Mouse (Mus musculus) forebrain, postnatal 0 days (tissue): ENCODE data around the gene Galnt9. TPM values are rescaled to one million over a fixed set of nuclear protein-coding genes. Genes with fewer than 3 reads are reported as not detected.

Experiments used
- ATAC-seq: fragments of 200-750 bp; cut with Nextera tagmentation; 2 replicates; pipeline ENCODE4 v1.8.0; 2017; ENCODE audit warnings: mild to moderate bottlenecking, moderate library complexity
- DNase-seq: peaks from one replicate; pipeline ENCODE4 v3.0.0-alpha.2; 2015
- H3K27ac ChIP-seq: fragments of 300-500 bp; sonication (generic); 2 replicates; pipeline ENCODE4 v1.5.1; 2014; ENCODE audit warnings: low read depth, mild to moderate bottlenecking, antibody characterized with exemption, low read length, moderate library complexity, mixed read lengths
- H3K27me3 ChIP-seq: fragments of 300-500 bp; sonication (generic); 2 replicates; pipeline ENCODE4 v1.6.1; 2014; ENCODE audit warnings: mild to moderate bottlenecking, low read length, mixed read lengths; ENCODE audit not compliant: insufficient read depth
- H3K36me3 ChIP-seq: fragments of 300-500 bp; sonication (generic); 2 replicates; pipeline ENCODE4 v1.6.1; 2014; ENCODE audit warnings: mild to moderate bottlenecking, moderate library complexity; ENCODE audit not compliant: insufficient read depth
- H3K4me1 ChIP-seq: fragments of 300-500 bp; sonication (generic); 2 replicates; pipeline ENCODE4 v1.6.1; 2014; ENCODE audit warnings: antibody characterized with exemption; ENCODE audit not compliant: insufficient read depth
- H3K4me2 ChIP-seq: fragments of 300-500 bp; sonication (generic); 2 replicates; pipeline ENCODE4 v1.6.1; 2014; ENCODE audit warnings: low read depth, mild to moderate bottlenecking, moderate library complexity
- H3K4me3 ChIP-seq: fragments of 300-500 bp; sonication (generic); 2 replicates; pipeline ENCODE4 v1.5.1; 2014; ENCODE audit warnings: low read depth, low read length, mixed read lengths
- H3K9ac ChIP-seq: fragments of 300-500 bp; sonication (generic); 2 replicates; pipeline ENCODE4 v1.6.1; 2014; ENCODE audit warnings: mild to moderate bottlenecking
- H3K9me3 ChIP-seq: fragments of 300-500 bp; sonication (generic); 2 replicates; pipeline ENCODE4 v1.6.1; 2016; ENCODE audit warnings: low read length
- CTCF ChIP-seq: sonication (generic); IDR thresholded peaks from 2 replicates; pipeline ENCODE4 v1.5.1; 2016; ENCODE audit warnings: antibody characterized with exemption, control low read depth, low read depth
- WGBS: fragments of 180-500 bp; shearing (Covaris S2); extraction: QIAGEN DNeasy Blood & Tissue Kit; methylation state at CpG from one replicate; pipeline ENCODE4 v1.1.7; 2014; 5-methylcytosine and 5-hydroxymethylcytosine counted together
- polyA plus RNA-seq: library from polyadenylated mRNA; unstranded; fragments of >200 nt; fragmentation: Nextera tagmentation; extraction: Ambion mirVana; gene quantifications from 2 replicates; pipeline ENCODE4 v1.2.1, GENCODE M21; 2015
- total RNA-seq: library from RNA; depleted of rRNA; stranded (reverse); fragments of >200 nt; gene quantifications from 2 replicates; pipeline ENCODE4 v1.2.3, GENCODE M21; 2014

Gene Galnt9
- total and polyA plus RNA-seq, 2 experiments from 2014 or later = 21.2 to 29.3 TPM

GRCm38 (mm10) chr5:110596086-110596780 lies 52.1 kb downstream of the Galnt9 start:
- Histone ChIP-seq H3K4me2 (no peak overlapping the region), H3K27me3 (no peaks in the 10 kb centered on the region; the same call in 1 of the 2 replicates), H3K9me3 (no peaks in the 10 kb centered on the region), H3K4me1 (peaks cover 5% of the 10 kb centered on the region; the same call in 1 of the 2 replicates), H3K9ac (no peak overlapping the region), H3K4me3 (no peak overlapping the region), H3K27ac (no peak overlapping the region), H3K36me3 (0 out of 2 replicates have a peak, but pooled peaks cover 3% of the 10 kb centered on the region)
- no peak for TF ChIP-seq CTCF
- ATAC-seq (no peak), DNase-seq (no peak)
- 91% methylated on average over 15 of the region's 15 CpGs for whole genome bisulfite sequencing

DNA sequence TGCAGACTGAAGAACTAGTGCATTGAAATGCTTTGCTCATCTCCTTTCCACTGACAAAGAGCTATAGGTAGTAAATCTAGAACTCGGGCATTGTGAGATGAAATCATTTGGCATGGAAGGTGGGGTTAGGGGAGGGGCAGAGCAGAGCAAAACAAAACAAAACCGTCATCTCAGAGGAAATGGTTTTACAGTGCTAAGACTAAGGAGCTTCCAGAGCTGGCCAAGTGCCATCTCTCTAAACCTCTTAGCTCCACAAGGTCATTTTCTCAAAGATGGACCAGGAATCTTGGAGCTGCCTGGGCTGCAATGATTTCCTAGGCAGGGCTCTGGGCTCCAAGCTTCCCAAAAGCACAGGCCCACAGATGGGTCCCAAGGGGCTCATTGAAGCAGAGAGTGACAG lies 53.3 kb downstream of the Galnt9 start:
- Histone ChIP-seq H3K27ac (no peak overlapping the region), H3K4me1 (peaks cover 5% of the 10 kb centered on the region; the same call in 1 of the 2 replicates), H3K9me3 (no peaks in the 10 kb centered on the region), H3K9ac (no peak overlapping the region), H3K4me2 (no peak overlapping the region), H3K36me3 (peaks cover 4% of the 10 kb centered on the region; the same call in 1 of the 2 replicates), H3K4me3 (no peak overlapping the region), H3K27me3 (no peaks in the 10 kb centered on the region; the same call in 1 of the 2 replicates)
- ATAC-seq (no peak), DNase-seq (no peak)
- 47% methylated on average over 2 of the region's 2 CpGs for WGBS
- TF ChIP-seq CTCF = no peak

DNA sequence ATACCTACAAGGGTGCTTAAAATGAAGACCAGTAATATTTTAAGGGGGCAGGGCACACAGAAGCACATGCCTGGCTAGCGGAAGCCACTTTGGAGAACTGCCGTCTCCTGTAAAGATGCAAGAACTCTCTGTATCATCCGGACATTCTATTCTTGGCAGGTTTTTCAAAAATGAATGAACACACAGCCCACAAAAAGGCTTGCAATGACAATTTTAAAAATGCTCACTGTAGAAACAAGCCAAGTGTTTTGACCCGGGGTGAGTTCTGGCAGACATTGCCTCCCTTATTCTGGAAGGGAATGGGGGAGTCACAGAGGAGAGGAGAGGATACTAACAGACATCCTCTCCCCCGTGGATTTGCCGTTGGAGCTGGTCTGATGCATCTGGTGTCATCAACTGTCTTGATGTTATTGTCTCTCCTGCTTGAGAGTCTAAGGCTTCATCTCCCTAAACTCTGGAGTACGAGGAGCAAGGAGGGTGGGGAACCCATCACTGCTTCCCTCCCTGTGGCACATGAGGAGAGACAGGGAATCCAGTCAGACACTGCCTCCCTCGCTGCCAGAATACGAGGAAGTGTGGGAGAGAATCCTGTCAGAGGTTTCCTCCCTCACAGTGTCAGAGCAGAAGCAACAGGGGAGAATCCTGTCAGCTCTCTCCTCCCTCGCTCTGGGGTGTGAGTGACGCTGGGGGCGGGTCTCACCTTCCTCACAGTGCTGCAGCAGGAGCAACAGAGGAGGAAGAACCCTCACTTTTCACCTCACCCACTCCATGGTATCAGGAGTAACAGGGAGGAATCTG lies 54.3 kb downstream of the Galnt9 start:
- H3K9ac ChIP-seq = no peak overlapping the region
- H3K27ac ChIP-seq = no peak overlapping the region
- no peaks in the 10 kb centered on the region for H3K9me3 ChIP-seq
- peaks cover 5% of the 10 kb centered on the region; the same call in 1 of the 2 replicates for H3K4me1 ChIP-seq
- WGBS = 22% methylated on average over 12 of the region's 12 CpGs
- no peak for TF ChIP-seq CTCF
- H3K4me3 ChIP-seq = no peak overlapping the region
- DNase-seq = peak; percentile 58
- H3K4me2 ChIP-seq = no peak overlapping the region
- ATAC-seq = peak; percentile 94
- peaks cover 9% of the 10 kb centered on the region; the same call in 1 of the 2 replicates for H3K36me3 ChIP-seq
- H3K27me3 ChIP-seq = no peaks in the 10 kb centered on the region; the same call in 1 of the 2 replicates

DNA sequence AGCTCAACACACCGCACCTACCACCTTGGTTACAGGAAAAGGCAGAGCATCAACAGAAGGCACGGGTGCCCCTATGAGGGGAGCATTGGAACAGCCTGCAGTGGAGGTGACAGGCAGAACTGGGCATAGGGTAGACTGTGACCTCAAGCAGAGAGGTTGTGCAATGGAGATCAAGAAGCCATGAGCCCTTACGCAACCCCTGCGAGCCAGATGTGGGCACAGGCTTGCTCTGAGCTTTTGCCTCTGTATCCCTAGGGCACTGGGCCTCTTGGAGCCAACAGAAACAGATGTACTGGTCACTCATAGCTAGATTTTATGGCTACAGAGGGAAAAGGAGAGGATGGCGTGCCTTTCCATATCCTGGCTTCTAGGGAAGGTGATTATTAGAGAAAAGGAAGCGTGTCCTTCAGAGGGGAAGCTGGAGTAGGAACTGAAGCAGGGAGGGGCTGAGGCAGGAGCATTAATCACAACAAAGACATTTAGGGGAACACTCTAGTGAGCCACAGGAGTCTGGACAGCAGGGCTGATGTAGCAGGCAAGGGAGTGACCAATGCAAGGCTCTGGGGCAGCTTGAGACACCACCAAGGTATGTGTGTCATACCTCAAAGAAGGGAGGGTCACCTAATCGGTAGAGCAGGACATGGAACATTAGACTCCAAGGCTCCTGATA lies 59.0 kb downstream of the Galnt9 start:
- TF ChIP-seq CTCF = no peak
- Histone ChIP-seq H3K9ac (no peak overlapping the region), H3K27me3 (no peaks in the 10 kb centered on the region), H3K9me3 (no peaks in the 10 kb centered on the region), H3K4me2 (no peak overlapping the region), H3K4me1 (peaks cover 4% of the 10 kb centered on the region; the same call in 1 of the 2 replicates), H3K36me3 (peaks cover 9% of the 10 kb centered on the region), H3K27ac (no peak overlapping the region), H3K4me3 (no peak overlapping the region)
- WGBS = 90% methylated on average over 7 of the region's 7 CpGs
- ATAC-seq (no peak), DNase-seq (no peak)

DNA sequence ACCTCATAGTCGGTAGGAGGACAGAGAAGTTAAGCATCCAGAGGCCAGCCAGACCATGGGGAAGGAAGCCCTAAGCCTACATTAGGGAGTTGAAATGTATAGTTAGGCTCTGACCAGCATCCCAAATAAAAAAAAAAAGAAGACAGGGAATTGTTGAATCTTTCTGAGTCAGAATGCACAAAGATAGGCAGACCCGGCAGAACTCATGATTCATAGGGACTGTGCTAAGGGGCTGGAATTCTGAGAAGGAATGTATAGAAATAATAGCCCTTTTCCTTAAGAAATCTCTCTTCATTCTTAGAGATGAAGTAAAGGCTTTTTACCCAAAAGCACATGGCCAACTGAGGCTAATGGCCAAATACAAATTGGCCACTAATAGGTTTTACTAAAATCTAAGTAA lies 60.2 kb downstream of the Galnt9 start:
- WGBS = 84% methylated on average over 2 of the region's 2 CpGs
- Histone ChIP-seq H3K9ac (no peak overlapping the region), H3K27ac (no peak overlapping the region), H3K36me3 (peaks cover 9% of the 10 kb centered on the region), H3K4me2 (no peak overlapping the region), H3K4me3 (no peak overlapping the region), H3K9me3 (no peaks in the 10 kb centered on the region), H3K4me1 (no peaks in the 10 kb centered on the region), H3K27me3 (no peaks in the 10 kb centered on the region)
- TF ChIP-seq CTCF = no peak
- DNase-seq = no peak
- ATAC-seq = no peak

GRCm38 (mm10) chr5:110605531-110606221 lies 61.5 kb downstream of the Galnt9 start:
- Histone ChIP-seq H3K36me3 (peaks cover 9% of the 10 kb centered on the region), H3K27ac (no peak overlapping the region), H3K4me2 (no peak overlapping the region), H3K9me3 (no peaks in the 10 kb centered on the region), H3K9ac (no peak overlapping the region), H3K4me1 (no peaks in the 10 kb centered on the region), H3K4me3 (no peak overlapping the region), H3K27me3 (no peaks in the 10 kb centered on the region)
- WGBS = 56% methylated on average over 5 of the region's 5 CpGs
- no peak for TF ChIP-seq CTCF
- DNase-seq (no peak), ATAC-seq (peak; percentile 66)
